Mouse (Mus musculus) neural tube, embryonic 13.5 days (tissue): ENCODE results near the gene Pias1. TPM values are rescaled to one million over a fixed set of nuclear protein-coding genes. Genes with fewer than 3 reads are reported as not detected.

Source experiments
- ATAC-seq: fragments of 200-750 bp; cut with Nextera tagmentation; 2 replicates; pipeline ENCODE4 v1.8.0; 2017; ENCODE audit warnings: low read depth, mild to moderate bottlenecking, moderate TSS enrichment, moderate library complexity
- H3K27ac ChIP-seq: fragments of 300-500 bp; sonication (generic); replicated peaks from 2 replicates; pipeline ENCODE4 v1.5.1; 2015; ENCODE audit warnings: moderate library complexity, mild to moderate bottlenecking, inconsistent platforms
- H3K27me3 ChIP-seq: fragments of 300-500 bp; sonication (generic); 2 replicates; pipeline ENCODE4 v1.6.1; 2015; ENCODE audit warnings: mild to moderate bottlenecking, inconsistent platforms
- H3K36me3 ChIP-seq: fragments of 300-500 bp; sonication (generic); 2 replicates; pipeline ENCODE4 v1.6.1; 2015; ENCODE audit warnings: mild to moderate bottlenecking, inconsistent platforms
- H3K4me1 ChIP-seq: fragments of 300-500 bp; sonication (generic); replicated peaks from 2 replicates; pipeline ENCODE4 v1.6.1; 2015; ENCODE audit warnings: inconsistent platforms
- H3K4me2 ChIP-seq: fragments of 300-500 bp; sonication (generic); 2 replicates; pipeline ENCODE4 v1.6.1; 2015; ENCODE audit warnings: inconsistent platforms, mild to moderate bottlenecking, moderate library complexity
- H3K4me3 ChIP-seq: fragments of 300-500 bp; sonication (generic); 2 replicates; pipeline ENCODE4 v1.5.1; 2015; ENCODE audit warnings: mild to moderate bottlenecking, inconsistent platforms
- H3K9ac ChIP-seq: fragments of 300-500 bp; sonication (generic); 2 replicates; pipeline ENCODE4 v1.6.1; 2015; ENCODE audit warnings: moderate library complexity, mild to moderate bottlenecking, inconsistent platforms
- H3K9me3 ChIP-seq: fragments of 300-500 bp; sonication (generic); 2 replicates; pipeline ENCODE4 v1.6.1; 2016; ENCODE audit warnings: inconsistent platforms
- WGBS: fragments of 180-500 bp; shearing (Covaris S2); methylation state at CpG from one replicate; pipeline ENCODE4 v1.1.7; 2015; 5-methylcytosine and 5-hydroxymethylcytosine counted together
- polyA plus RNA-seq: library from polyadenylated mRNA; unstranded; fragments of >200 nt; fragmentation: Nextera tagmentation; extraction: Ambion mirVana; gene quantifications from 2 replicates; pipeline ENCODE4 v1.2.1, GENCODE M21; 2015

Pias1 gene
- polyA plus RNA-seq, 1 experiment from 2014 or later = 59.3 TPM

GRCm38 (mm10) chr9:62934700-62935400 lies 52.9 kb downstream of the Pias1 start:
- no peak overlapping the region for H3K4me3 ChIP-seq
- H3K4me2 ChIP-seq = no peak overlapping the region
- no peak for ATAC-seq
- H3K27ac ChIP-seq = no peak overlapping the region
- peaks cover 6% of the 10 kb centered on the region; the same call in 1 of the 2 replicates for H3K4me1 ChIP-seq
- H3K36me3 ChIP-seq = no peaks in the 10 kb centered on the region
- H3K9ac ChIP-seq = no peak overlapping the region
- H3K27me3 ChIP-seq = no peaks in the 10 kb centered on the region
- WGBS = 78% methylated on average over 2 of the region's 2 CpGs
- no peaks in the 10 kb centered on the region for H3K9me3 ChIP-seq

GRCm38 (mm10) chr9:62932575-62933339 lies 55.0 kb downstream of the Pias1 start:
- Histone ChIP-seq H3K36me3 (no peaks in the 10 kb centered on the region), H3K9me3 (no peaks in the 10 kb centered on the region), H3K4me3 (no peak overlapping the region), H3K4me2 (no peak overlapping the region), H3K4me1 (0 out of 2 replicates have a peak, but pooled peaks cover 6% of the 10 kb centered on the region), H3K27me3 (no peaks in the 10 kb centered on the region), H3K27ac (no peak overlapping the region), H3K9ac (no peak overlapping the region)
- WGBS = 80% methylated on average over 4 of the region's 4 CpGs
- no peak for ATAC-seq

- no peak for ATAC-seq
- H3K27ac ChIP-seq = no peak overlapping the region
- H3K27me3 ChIP-seq = no peaks in the 10 kb centered on the region
- no peak overlapping the region for H3K4me3 ChIP-seq
- no peaks in the 10 kb centered on the region for H3K9me3 ChIP-seq
- no peaks in the 10 kb centered on the region for H3K4me1 ChIP-seq
- no peak overlapping the region for H3K4me2 ChIP-seq
- 82% methylated on average over 2 of the region's 2 CpGs for WGBS
- H3K9ac ChIP-seq = no peak overlapping the region
- peaks cover 12% of the 10 kb centered on the region for H3K36me3 ChIP-seq
Measured at GRCm38 (mm10) chr9:62924886-62925610, 62.7 kb downstream of the Pias1 start.

- peaks cover 4% of the 10 kb centered on the region; the same call in 1 of the 2 replicates for H3K9me3 ChIP-seq
- ATAC-seq = no peak
- WGBS = 93% methylated on average over 2 of the region's 2 CpGs
Measured at GRCm38 (mm10) chr9:62920877-62921276, 66.8 kb downstream of the Pias1 start.

GRCm38 (mm10) chr9:62917059-62917458 lies 70.7 kb downstream of the Pias1 start:
- peaks cover 42% of the 10 kb centered on the region for H3K36me3 ChIP-seq
- H3K9ac ChIP-seq = no peak overlapping the region
- no peak overlapping the region for H3K4me3 ChIP-seq
- no peak for ATAC-seq
- peaks cover 9% of the 10 kb centered on the region for H3K9me3 ChIP-seq
- H3K27ac ChIP-seq = no peak overlapping the region
- no peaks in the 10 kb centered on the region for H3K4me1 ChIP-seq
- no peak overlapping the region for H3K4me2 ChIP-seq
- WGBS = 89% methylated on average over 1 of the region's 1 CpGs
- no peaks in the 10 kb centered on the region for H3K27me3 ChIP-seq

More at GRCm38 (mm10) chr9:62920877-62921276, 66.8 kb downstream of the Pias1 start:
- Histone ChIP-seq H3K27ac (no peak overlapping the region), H3K27me3 (no peaks in the 10 kb centered on the region), H3K4me3 (no peak overlapping the region), H3K36me3 (peaks cover 34% of the 10 kb centered on the region), H3K4me1 (no peaks in the 10 kb centered on the region), H3K9ac (no peak overlapping the region), H3K4me2 (no peak overlapping the region)

- H3K36me3 ChIP-seq = peaks cover 57% of the 10 kb centered on the region
- H3K4me1 ChIP-seq = no peaks in the 10 kb centered on the region
- no peak for ATAC-seq
- peaks cover 9% of the 10 kb centered on the region for H3K9me3 ChIP-seq
- no peak overlapping the region for H3K9ac ChIP-seq
- H3K27ac ChIP-seq = no peak overlapping the region
- no peaks in the 10 kb centered on the region for H3K27me3 ChIP-seq
- H3K4me2 ChIP-seq = no peak overlapping the region
- 91% methylated on average over 5 of the region's 5 CpGs for WGBS
- no peak overlapping the region for H3K4me3 ChIP-seq
Measured at GRCm38 (mm10) chr9:62913390-62914069, 74.2 kb downstream of the Pias1 start.

- H3K9ac ChIP-seq = no peak overlapping the region
- H3K4me2 ChIP-seq = no peak overlapping the region
- no peaks in the 10 kb centered on the region for H3K9me3 ChIP-seq
- 94% methylated on average over 8 of the region's 8 CpGs for WGBS
- H3K27me3 ChIP-seq = no peaks in the 10 kb centered on the region
- H3K27ac ChIP-seq = no peak overlapping the region
- peaks cover 40% of the 10 kb centered on the region for H3K36me3 ChIP-seq
- no peak for ATAC-seq
- no peak overlapping the region for H3K4me3 ChIP-seq
- no peaks in the 10 kb centered on the region for H3K4me1 ChIP-seq
Measured at GRCm38 (mm10) chr9:62905039-62905438, 82.7 kb downstream of the Pias1 start.

GRCm38 (mm10) chr9:62903841-62904240 lies 83.9 kb downstream of the Pias1 start:
- Histone ChIP-seq H3K36me3 (peaks cover 31% of the 10 kb centered on the region), H3K4me3 (no peak overlapping the region), H3K4me2 (no peak overlapping the region), H3K4me1 (no peaks in the 10 kb centered on the region), H3K9ac (no peak overlapping the region), H3K27ac (no peak overlapping the region), H3K9me3 (no peaks in the 10 kb centered on the region), H3K27me3 (no peaks in the 10 kb centered on the region)
- ATAC-seq = no peak
- 99% methylated on average over 2 of the region's 2 CpGs for WGBS

- no peak overlapping the region for H3K4me2 ChIP-seq
- no peak overlapping the region for H3K9ac ChIP-seq
- H3K9me3 ChIP-seq = no peaks in the 10 kb centered on the region
- H3K36me3 ChIP-seq = peaks cover 29% of the 10 kb centered on the region
- WGBS = 91% methylated on average over 2 of the region's 2 CpGs
- no peaks in the 10 kb centered on the region for H3K4me1 ChIP-seq
- H3K27ac ChIP-seq = no peak overlapping the region
- no peaks in the 10 kb centered on the region for H3K27me3 ChIP-seq
- H3K4me3 ChIP-seq = no peak overlapping the region
- ATAC-seq = no peak
Measured at GRCm38 (mm10) chr9:62901736-62902135, 86.0 kb downstream of the Pias1 start.

GRCm38 (mm10) chr9:62894486-62894885 lies 93.2 kb downstream of the Pias1 start:
- 75% methylated on average over 1 of the region's 1 CpGs for WGBS
- no peak overlapping the region for H3K4me3 ChIP-seq
- ATAC-seq = no peak
- no peak overlapping the region for H3K9ac ChIP-seq
- no peaks in the 10 kb centered on the region for H3K9me3 ChIP-seq
- no peaks in the 10 kb centered on the region for H3K4me1 ChIP-seq
- no peaks in the 10 kb centered on the region for H3K27me3 ChIP-seq
- H3K4me2 ChIP-seq = no peak overlapping the region
- no peak overlapping the region for H3K27ac ChIP-seq
- H3K36me3 ChIP-seq = peaks cover 42% of the 10 kb centered on the region

- Histone ChIP-seq H3K9ac (no peak overlapping the region), H3K4me3 (no peak overlapping the region), H3K4me1 (no peaks in the 10 kb centered on the region), H3K9me3 (no peaks in the 10 kb centered on the region), H3K4me2 (no peak overlapping the region), H3K27me3 (no peaks in the 10 kb centered on the region), H3K27ac (no peak overlapping the region), H3K36me3 (peaks cover 47% of the 10 kb centered on the region)
- WGBS = 81% methylated on average over 12 of the region's 12 CpGs
- no peak for ATAC-seq
Measured at GRCm38 (mm10) chr9:62881871-62882270, 105.9 kb downstream of the Pias1 start.

GRCm38 (mm10) chr9:62877825-62878224 lies 109.9 kb downstream of the Pias1 start:
- no peak overlapping the region for H3K4me2 ChIP-seq
- H3K9ac ChIP-seq = no peak overlapping the region
- H3K36me3 ChIP-seq = peaks cover 21% of the 10 kb centered on the region
- ATAC-seq = no peak
- no peaks in the 10 kb centered on the region for H3K27me3 ChIP-seq
- no peaks in the 10 kb centered on the region for H3K9me3 ChIP-seq
- no peaks in the 10 kb centered on the region for H3K4me1 ChIP-seq
- no peak overlapping the region for H3K27ac ChIP-seq
- H3K4me3 ChIP-seq = no peak overlapping the region
- 84% methylated on average over 2 of the region's 2 CpGs for WGBS
